Mouse (Mus musculus) adipocyte (in vitro differentiated cells): ENCODE measurements around the gene Slc13a2.

Source experiments
- DNase-seq: peaks from one replicate; pipeline ENCODE4 v3.0.0-alpha.2; 2016; ENCODE audit warnings: low spot score

The Slc13a2 gene

GRCm38 (mm10) chr11:78434052-78434451 is 12.0 kb upstream of the Slc13a2 start:
- no peak for DNase-seq

GRCm38 (mm10) chr11:78431176-78431575 is 9.2 kb upstream of the Slc13a2 start:
- DNase-seq = no peak

GRCm38 (mm10) chr11:78430195-78430878 is 8.3 kb upstream of the Slc13a2 start:
- no peak for DNase-seq

GRCm38 (mm10) chr11:78428309-78428708 is 6.3 kb upstream of the Slc13a2 start:
- DNase-seq = no peak

GRCm38 (mm10) chr11:78427655-78428054 is 5.6 kb upstream of the Slc13a2 start:
- no peak for DNase-seq

GRCm38 (mm10) chr11:78425572-78425971 is 3.6 kb upstream of the Slc13a2 start:
- no peak for DNase-seq

- peak; percentile 82 for DNase-seq
Measured at GRCm38 (mm10) chr11:78424352-78424751, 2.3 kb upstream of the Slc13a2 start.

- no peak for DNase-seq
Measured at GRCm38 (mm10) chr11:78421201-78422009, 612 bp downstream of the Slc13a2 start.

- DNase-seq = no peak
Measured at GRCm38 (mm10) chr11:78420263-78420889, 1.6 kb downstream of the Slc13a2 start.

- DNase-seq = peak; percentile 29
Measured at GRCm38 (mm10) chr11:78416854-78417253, 5.2 kb downstream of the Slc13a2 start.

- no peak for DNase-seq
Measured at GRCm38 (mm10) chr11:78412861-78413260, 9.2 kb downstream of the Slc13a2 start.

GRCm38 (mm10) chr11:78412324-78412850 is 9.6 kb downstream of the Slc13a2 start:
- peak; percentile 62 for DNase-seq

- peak; percentile 81 for DNase-seq
Measured at GRCm38 (mm10) chr11:78411606-78412323, 10.3 kb downstream of the Slc13a2 start.

- DNase-seq = peak; percentile 14
Measured at GRCm38 (mm10) chr11:78408256-78409240, 13.5 kb downstream of the Slc13a2 start.

GRCm38 (mm10) chr11:78402062-78402461 is 20.0 kb downstream of the Slc13a2 start:
- DNase-seq = no peak

- no peak for DNase-seq
Measured at GRCm38 (mm10) chr11:78401469-78401868, 20.5 kb downstream of the Slc13a2 start.

GRCm38 (mm10) chr11:78400936-78401335 is 21.1 kb downstream of the Slc13a2 start:
- no peak for DNase-seq

- DNase-seq = peak; percentile 87
Measured at GRCm38 (mm10) chr11:78399680-78400079, 22.3 kb downstream of the Slc13a2 start.

- DNase-seq = no peak
Measured at GRCm38 (mm10) chr11:78398212-78398611, 23.8 kb downstream of the Slc13a2 start.

- peak; percentile 17 for DNase-seq
Measured at GRCm38 (mm10) chr11:78397397-78397796, 24.6 kb downstream of the Slc13a2 start.

GRCm38 (mm10) chr11:78396950-78397349 is 25.1 kb downstream of the Slc13a2 start:
- DNase-seq = no peak
